Mouse (Mus musculus) gastrocnemius, adult 2 months (tissue): ENCODE data around the gene Zfp879. TPM values are rescaled to one million over a fixed set of nuclear protein-coding genes. Genes with fewer than 3 reads are reported as not detected.
A peak's percentile ranks its signal among the peaks of the same experiment; 100 is the strongest.

Source experiments
- DNase-seq: peaks from one replicate; pipeline ENCODE4 v3.0.0; 2022
- H3K27ac ChIP-seq: fragments of 200-600 bp; 2 replicates; pipeline ENCODE4 v1.8.1; 2022; ENCODE audit warnings: mild to moderate bottlenecking
- H3K4me3 ChIP-seq: fragments of 200-600 bp; 2 replicates; pipeline ENCODE4 v1.8.1; 2022; ENCODE audit warnings: mild to moderate bottlenecking, moderate library complexity
- CTCF ChIP-seq: fragments of 200-600 bp; IDR thresholded peaks from 2 replicates; pipeline ENCODE4 v1.8.1; 2022; ENCODE audit warnings: antibody characterized with exemption, mild to moderate bottlenecking, moderate library complexity
- intact Hi-C: fragments of 180-260 bp; cut with DNase I; formaldehyde crosslinking; loops from one replicate; pipeline ENCODE4 v1.15.1; 2025
- long read RNA-seq, 2 experiments: library from polyadenylated mRNA; stranded (forward); transcript quantifications; one replicate each; pipeline ENCODE4 v2.0.0; 2021
- total RNA-seq, 2 experiments: library from RNA; stranded (reverse); gene quantifications; 2 replicates each; pipeline ENCODE4 v1.2.3; 2021

Gene Zfp879
- total RNA-seq, result 1 to 10 TPM; 1.6 to 2.6 TPM
- long read RNA-seq, experiment 1, result 0 reads
- long read RNA-seq, experiment 2, partial matches to known transcripts, result 0 of 3 reads
- long read RNA-seq, experiment 2, other reads (novel, unspliced or antisense), result 1 of 3 reads

- TF ChIP-seq CTCF, result no peak
- intact Hi-C loops, result loop anchor here (1.0 to 5.0 kb wide), 2 partner anchors 46 to 75 kb away; partner anchors contain the start of genes Zfp2 and Zfp454
- Histone ChIP-seq H3K27ac (peak within 1 kb of the TSS; percentile 85), H3K4me3 (peak within 1 kb of the TSS; percentile 83)
- peak; percentile 94 for DNase-seq
Observed at GRCm38 (mm10) chr11:50841023-50841735, at the start of gene Zfp879. Gene Zfp879, minus strand, starts transcription at chr11:50841552.

GRCm38 (mm10) chr11:50887390-50888128 is 46.2 kb upstream of the Zfp879 start, which contains the start of gene Zfp454:
Gene Zfp454, minus strand, starts transcription at chr11:50887651.
- DNase-seq, result peak; percentile 88
- intact Hi-C loops, result loop anchor here (5.0 kb wide), 1 partner anchor 45 kb away; the partner anchor contains the start of gene Zfp879
- peak within 1 kb of the TSS; percentile 76 for H3K27ac ChIP-seq
- no peak for TF ChIP-seq CTCF
- H3K4me3 ChIP-seq, result peak within 1 kb of the TSS; percentile 79

GRCm38 (mm10) chr11:50886933-50887293 is 45.6 kb upstream of the Zfp879 start:
- no peak for TF ChIP-seq CTCF
- peak overlapping the region; percentile 79 for H3K4me3 ChIP-seq
- peak; percentile 20 for DNase-seq
- intact Hi-C loops, result loop anchor here (5.0 kb wide), 1 partner anchor 45 kb away; the partner anchor contains the start of gene Zfp879
- H3K27ac ChIP-seq, result peak overlapping the region; percentile 76

- intact Hi-C loops, result loop anchor here (5.0 kb wide), 1 partner anchor 44 kb away; the partner anchor contains the start of gene Zfp879
- TF ChIP-seq CTCF, result no peak
- H3K27ac ChIP-seq, result no peak overlapping the region
- DNase-seq, result peak; percentile 36
- H3K4me3 ChIP-seq, result peak overlapping the region; percentile 79
Observed at GRCm38 (mm10) chr11:50886231-50886932, 45.0 kb upstream of the Zfp879 start.

- no peak for DNase-seq
- intact Hi-C loops, result no loop called here
- Histone ChIP-seq H3K4me3 (no peak overlapping the region), H3K27ac (no peak overlapping the region)
- TF ChIP-seq CTCF, result no peak
Observed at GRCm38 (mm10) chr11:50883756-50884155, 42.4 kb upstream of the Zfp879 start.

- intact Hi-C loops, result no loop called here
- H3K27ac ChIP-seq, result no peak overlapping the region
- no peak for DNase-seq
- no peak overlapping the region for H3K4me3 ChIP-seq
- no peak for TF ChIP-seq CTCF
Observed at GRCm38 (mm10) chr11:50878641-50879040, 37.3 kb upstream of the Zfp879 start.

- DNase-seq, result peak; percentile 21
- H3K27ac ChIP-seq, result no peak overlapping the region
- no peak for TF ChIP-seq CTCF
- intact Hi-C loops, result no loop called here
- peak overlapping the region; percentile 67 for H3K4me3 ChIP-seq
Observed at GRCm38 (mm10) chr11:50850989-50851601, 9.7 kb upstream of the Zfp879 start.

- TF ChIP-seq CTCF, result no peak
- no peak for DNase-seq
- Histone ChIP-seq H3K27ac (no peak within 1 kb of the TSS), H3K4me3 (peak within 1 kb of the TSS; percentile 67)
- intact Hi-C loops, result no loop called here
Observed at GRCm38 (mm10) chr11:50850177-50850735, 8.9 kb upstream of the Zfp879 start, which contains the start of gene Grm6. Gene Grm6, plus strand, starts transcription at chr11:50850685.

GRCm38 (mm10) chr11:50849310-50849709 is 8.0 kb upstream of the Zfp879 start:
- intact Hi-C loops, result no loop called here
- Histone ChIP-seq H3K4me3 (no peak overlapping the region), H3K27ac (no peak overlapping the region)
- TF ChIP-seq CTCF, result no peak
- DNase-seq, result no peak

- intact Hi-C loops, result no loop called here
- H3K4me3 ChIP-seq, result no peak overlapping the region
- DNase-seq, result no peak
- no peak overlapping the region for H3K27ac ChIP-seq
- no peak for TF ChIP-seq CTCF
Observed at GRCm38 (mm10) chr11:50848520-50849137, 7.3 kb upstream of the Zfp879 start.

GRCm38 (mm10) chr11:50847047-50847446 is 5.7 kb upstream of the Zfp879 start:
- TF ChIP-seq CTCF, result 0 out of 2 replicates have a peak, but pooled peaks have one; percentile 4
- intact Hi-C loops, result no loop called here
- no peak for DNase-seq
- Histone ChIP-seq H3K4me3 (no peak overlapping the region), H3K27ac (no peak overlapping the region)
